Mouse (Mus musculus) kidney, adult 2 months (tissue): Measurements from ENCODE around the gene Ankrd13d.

Source experiments
- CTCF ChIP-seq: fragments of 200-500 bp; conservative IDR thresholded peaks from 2 replicates; pipeline ENCODE4 v1.5.1; 2011; ENCODE audit warnings: low read depth, mild to moderate bottlenecking, control low read depth, low read length, moderate library complexity, mixed read lengths; ENCODE audit not compliant: insufficient read depth, insufficient read length
- POLR2A ChIP-seq: fragments of 200-500 bp; IDR thresholded peaks from one replicate; pipeline ENCODE4 v1.6.1; 2011; ENCODE audit warnings: low read depth, low read length, control low read depth

DNA sequence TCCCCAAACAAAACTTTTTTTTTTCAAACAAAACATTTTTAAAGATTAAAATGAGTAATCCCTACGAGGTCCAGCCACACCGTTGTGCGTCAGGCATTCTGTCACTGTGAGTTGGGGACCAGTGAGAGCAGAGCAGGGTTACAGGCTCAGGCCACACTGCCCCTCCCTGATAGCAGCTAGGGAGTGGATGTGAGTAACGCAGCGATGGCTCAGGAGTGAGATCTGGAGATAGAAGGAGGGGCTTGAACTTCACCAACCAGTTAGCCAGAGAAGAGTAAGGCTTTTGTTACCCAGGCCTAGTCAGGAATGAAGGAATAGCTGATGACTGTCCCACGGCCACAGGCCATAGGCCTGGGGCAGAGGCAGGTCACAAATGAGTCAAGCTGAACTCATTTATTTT, 38.2 kb downstream of the Ankrd13d start:
- TF ChIP-seq POLR2A (no peak), CTCF (no peak)
